8 mouse cellular contexts compared by ENCODE assay signal in the genomic region with DNA sequence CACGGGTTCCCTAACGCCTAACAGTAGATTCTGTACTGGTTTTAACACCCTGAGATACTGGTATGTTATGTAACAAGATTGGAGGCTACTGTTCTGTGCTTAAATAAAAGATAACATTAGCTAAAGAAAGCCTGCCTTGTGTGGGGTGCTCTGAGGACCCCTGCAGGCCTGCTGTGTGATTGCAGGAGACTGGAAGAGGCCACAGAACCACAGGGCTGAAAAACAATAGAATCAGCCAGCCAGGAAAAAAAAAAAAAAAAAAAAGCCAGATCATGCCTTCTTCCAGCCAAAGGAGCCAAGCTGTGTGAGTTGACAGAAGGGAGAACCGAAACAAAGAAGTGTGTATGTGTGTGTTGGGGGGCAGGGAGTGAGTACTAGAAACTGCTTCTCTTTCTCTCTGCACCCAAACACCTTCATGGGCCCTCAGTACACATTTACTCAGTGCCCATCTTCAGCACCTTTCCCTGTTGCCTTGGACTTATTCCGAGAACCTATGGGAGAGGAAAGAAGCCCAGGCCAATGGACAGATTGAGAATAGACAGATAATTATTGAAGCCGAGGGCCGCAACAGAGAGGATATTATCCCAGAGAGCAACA. TPM values are rescaled to one million over a fixed set of nuclear protein-coding genes. Genes with fewer than 3 reads are reported as not detected.
A peak's percentile ranks its signal among the peaks of the same experiment; 100 is the strongest.
DNase-seq lines count a peak whose midpoint lies in the region; ATAC-seq and TF ChIP-seq lines count a peak whose summit lies in the region.

No protein-coding gene starts in this region.

- H3K4me2 ChIP-seq in hindbrain, embryonic 11.5 days (replicated peaks; ENCODE audit: low read depth, low read length), result no peak overlapping the region; the same call in 1 of the 2 replicates
- no peak overlapping the region for H3K4me2 ChIP-seq in midbrain, embryonic 11.5 days

- H3K36me3 ChIP-seq in hindbrain, embryonic 11.5 days (ENCODE audit: control insufficient read depth, insufficient read depth, low read length), result no peaks in the 10 kb centered on the region
- no peaks in the 10 kb centered on the region for H3K36me3 ChIP-seq in midbrain, embryonic 11.5 days (ENCODE audit: control insufficient read depth, insufficient read depth, low read length)

- peak; percentile 66 for ATAC-seq in frontal cortex, adult (ENCODE audit: low TSS enrichment)
- no peak for ATAC-seq in hindbrain, embryonic 11.5 days (ENCODE audit: low FRiP score)
- ATAC-seq in midbrain, embryonic 11.5 days (ENCODE audit: low FRiP score), result no peak

- H3K4me3 ChIP-seq in hindbrain, embryonic 11.5 days (ENCODE audit: low read depth, low read length), result no peak overlapping the region
- no peak overlapping the region for H3K4me3 ChIP-seq in left cerebral cortex, adult 2 months
- no peak overlapping the region for H3K4me3 ChIP-seq in midbrain, embryonic 11.5 days (ENCODE audit: low read depth, low read length)

- no peaks in the 10 kb centered on the region for H3K9me3 ChIP-seq in hindbrain, embryonic 11.5 days (ENCODE audit: control insufficient read depth, low read length)
- H3K9me3 ChIP-seq in midbrain, embryonic 11.5 days (ENCODE audit: control insufficient read depth, low read length), result no peaks in the 10 kb centered on the region

- peaks cover under 1% of the 10 kb centered on the region for H3K4me1 ChIP-seq in hindbrain, embryonic 11.5 days (replicated peaks; ENCODE audit: control insufficient read depth, insufficient read depth, low read length)
- peaks cover 24% of the 10 kb centered on the region for H3K4me1 ChIP-seq in midbrain, embryonic 11.5 days (ENCODE audit: control insufficient read depth, insufficient read depth, low read length)

- TF ChIP-seq CTCF in left cerebral cortex, adult 2 months (IDR thresholded peaks at IDR 0.05), result peak; percentile 86

- WGBS in hindbrain, embryonic 11.5 days, result 33% methylated on average over 6 of the region's 6 CpGs
- WGBS in midbrain, embryonic 11.5 days, result 32% methylated on average over 6 of the region's 6 CpGs

- H3K9ac ChIP-seq in hindbrain, embryonic 11.5 days (ENCODE audit: low read depth, low read length), result peak overlapping the region; percentile 47; the same call in 1 of the 2 replicates
- H3K9ac ChIP-seq in midbrain, embryonic 11.5 days (ENCODE audit: low read length), result no peak overlapping the region

- DNase-seq in spleen, adult 18-20 months, result peak; percentile 22 to 42
- no peak for DNase-seq in spleen, adult 12 weeks (ENCODE audit: low spot score)
- DNase-seq in cerebellum, adult 9-10 months, result peak; percentile 90
- peak; percentile 79 for DNase-seq in hindbrain, embryonic 11.5 days (ENCODE audit: low spot score)
- DNase-seq in left cerebral cortex, adult 2 months (ENCODE audit: extremely low spot score in 1 of 2, low spot score in 2 of 2), result peak; percentile 60 to 72
- DNase-seq in midbrain, embryonic 11.5 days (ENCODE audit: low spot score, missing footprints), result peak; percentile 91
- DNase-seq in spleen, postnatal 4 days (ENCODE audit: low spot score in 2 of 2), result peak; percentile 44 to 68

- peak overlapping the region; percentile 54; the same call in 1 of the 2 replicates for H3K27ac ChIP-seq in hindbrain, embryonic 11.5 days (ENCODE audit: low read depth, low read length)
- peak overlapping the region; percentile 99 for H3K27ac ChIP-seq in left cerebral cortex, adult 2 months
- no peak overlapping the region; the same call in 1 of the 2 replicates for H3K27ac ChIP-seq in midbrain, embryonic 11.5 days (ENCODE audit: low read depth, low read length)

- no peaks in the 10 kb centered on the region for H3K27me3 ChIP-seq in hindbrain, embryonic 11.5 days (ENCODE audit: control insufficient read depth, insufficient read depth, low read length)
- peaks cover 2% of the 10 kb centered on the region; the same call in 1 of the 2 replicates for H3K27me3 ChIP-seq in midbrain, embryonic 11.5 days (ENCODE audit: control insufficient read depth, insufficient read depth, low read length)

- intact Hi-C loops in left cerebral cortex, adult 2 months (cut with DNase I), result loop anchor here (1.0 to 10.0 kb wide), 3 partner anchors 101 to 236 kb away; a partner anchor contains a TSS

RNA-seq across cellular contexts. Expression of a gene that starts 2.2 kb away (rescaled TPM):
- polyA plus RNA-seq in hindbrain, embryonic 11.5 days (2014; fragmentation: Nextera tagmentation; extraction: Ambion mirVana), result 6.8 and 7.3 TPM in 2 replicates
- total RNA-seq in left cerebral cortex, adult 2 months (2021), result 10 to 100 TPM; 42.8 to 45.5 TPM
- polyA plus RNA-seq in midbrain, embryonic 11.5 days (2014; fragmentation: Nextera tagmentation; extraction: Ambion mirVana), result 5.4 and 6.1 TPM in 2 replicates
